Mouse (Mus musculus) gastrocnemius, postnatal 36 days (tissue): ENCODE results near the gene Crtc1. TPM values are rescaled to one million over a fixed set of nuclear protein-coding genes. Genes with fewer than 3 reads are reported as not detected.

Experiments used
- DNase-seq, 2 experiments: peaks; one replicate each; pipeline ENCODE4 v3.0.0; 2022
- intact Hi-C: fragments of 180-260 bp; cut with DNase I; formaldehyde crosslinking; loops from one replicate; pipeline ENCODE4 v1.15.1; 2025
- total RNA-seq, 2 experiments: library from RNA; stranded (reverse); gene quantifications; 2 replicates each; pipeline ENCODE4 v1.2.3; 2021

Crtc1 gene
- total RNA-seq, 2 experiments from 2014 or later, result 5.3 to 7.5 TPM

DNA sequence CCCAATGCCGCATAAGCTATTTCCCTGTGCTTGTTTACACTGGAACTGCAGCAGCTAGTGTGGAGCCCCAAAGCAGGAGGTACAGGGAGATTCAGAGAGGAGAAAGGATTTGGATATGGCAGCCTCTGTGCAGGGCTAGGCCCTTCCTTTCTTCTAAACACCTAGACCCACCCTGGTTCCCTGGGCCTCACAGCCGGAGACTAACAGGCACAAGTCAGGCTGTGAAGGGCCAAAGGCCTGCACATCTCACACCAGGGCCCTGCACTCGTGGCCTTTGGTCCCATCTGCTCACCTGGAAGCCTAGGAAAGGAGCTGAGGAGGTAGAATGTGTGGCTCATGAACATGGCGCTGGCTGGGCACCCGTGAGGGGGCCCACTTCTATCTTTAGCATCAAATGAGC lies 43.2 kb downstream of the Crtc1 start:
- DNase-seq, result no peak
- intact Hi-C loops, result loop anchor here (5.0 kb wide), 1 partner anchor 41 kb away; the partner anchor contains the start of gene Crtc1

DNA sequence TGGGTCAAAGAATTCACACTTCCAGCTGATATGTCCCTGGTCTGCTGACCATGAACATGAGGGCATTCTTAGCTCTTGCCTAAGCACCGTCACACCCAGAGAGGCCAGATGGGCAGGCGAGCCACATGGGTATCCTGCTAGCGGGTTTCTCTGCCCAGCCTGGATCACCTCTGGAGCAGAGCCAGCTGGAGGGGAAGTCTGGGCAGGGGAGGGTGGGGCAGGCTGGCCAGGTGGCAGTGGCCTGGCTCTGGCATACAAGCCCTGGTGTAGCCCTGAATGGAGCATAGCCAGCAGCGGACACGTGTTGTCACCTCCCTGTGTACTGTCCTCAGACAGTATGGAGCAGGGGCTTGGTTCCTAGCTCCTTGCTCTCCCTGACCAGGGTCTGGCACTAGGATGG lies 43.7 kb downstream of the Crtc1 start:
- intact Hi-C loops, result loop anchor here (5.0 kb wide), 1 partner anchor 42 kb away; the partner anchor contains the start of gene Crtc1

DNA sequence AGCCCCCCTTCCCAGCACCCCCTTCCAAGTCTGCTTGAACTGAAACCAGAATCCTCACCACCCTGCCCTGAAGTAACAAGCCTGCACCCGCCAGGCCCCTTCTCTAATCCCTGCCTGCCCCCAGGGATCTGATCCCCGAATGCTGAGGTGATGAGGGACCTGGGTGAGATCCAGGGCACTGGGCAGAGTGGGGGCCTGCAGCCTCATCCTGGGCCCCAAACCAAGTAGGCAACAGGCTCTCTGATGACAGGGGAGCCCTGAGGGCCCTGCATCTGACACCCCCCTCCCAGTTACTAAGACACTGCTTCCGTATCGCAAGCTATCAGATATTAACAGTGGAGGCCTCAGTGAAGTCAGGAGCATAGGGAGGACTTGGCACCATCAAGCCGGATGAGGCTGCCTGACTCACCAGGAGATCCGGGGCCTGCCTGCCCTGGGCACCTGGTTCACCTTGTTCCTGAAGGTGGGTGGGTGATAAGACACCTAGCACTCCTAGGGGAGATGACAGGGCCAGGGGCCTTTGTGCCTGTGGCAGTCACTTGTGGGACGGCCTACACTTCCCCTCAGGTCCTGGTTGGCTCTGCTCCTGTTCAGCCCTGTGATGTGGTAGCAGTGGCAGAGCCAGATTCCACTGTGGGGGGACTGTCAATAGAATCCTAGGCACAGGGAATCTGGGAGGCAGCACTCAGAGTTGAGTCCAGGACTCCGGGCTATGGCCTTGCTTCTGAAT lies 44.9 kb downstream of the Crtc1 start:
- intact Hi-C loops, result no loop called here
- no peak for DNase-seq

More for the DNA sequence above, 43.7 kb downstream of the Crtc1 start:
- peak in 1 of 2 experiments; percentile 64 for DNase-seq

GRCm38 (mm10) chr8:70393087-70393486 lies 46.3 kb downstream of the Crtc1 start:
- intact Hi-C loops, result no loop called here

GRCm38 (mm10) chr8:70389678-70390077 lies 49.7 kb downstream of the Crtc1 start:
- no peak for DNase-seq
- intact Hi-C loops, result no loop called here

More at GRCm38 (mm10) chr8:70393087-70393486, 46.3 kb downstream of the Crtc1 start:
- no peak for DNase-seq

DNA sequence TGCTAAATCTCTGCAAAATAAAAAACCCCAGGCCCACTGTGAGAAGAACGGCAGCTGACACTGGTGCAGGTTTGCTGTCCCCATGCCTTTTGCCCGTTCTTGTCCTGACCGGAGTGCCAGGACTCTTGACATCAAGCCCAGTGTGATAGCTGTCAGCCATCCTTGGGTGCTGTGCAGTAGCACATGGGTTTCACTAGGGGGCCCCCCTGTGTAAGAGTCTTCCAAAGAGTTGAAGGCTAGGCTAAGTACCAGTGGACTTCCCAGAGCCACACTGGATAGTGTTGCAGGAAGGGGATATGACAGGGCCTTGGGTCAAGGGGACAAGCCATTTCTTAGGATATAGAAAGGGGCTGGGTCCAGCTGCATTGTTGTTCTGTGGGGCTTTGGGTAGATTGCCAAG lies 56.1 kb downstream of the Crtc1 start:
- peak; percentile 71 to 78 for DNase-seq
- intact Hi-C loops, result loop anchor here (1.0 kb wide), 1 partner anchor 120 kb away; no protein-coding TSS in a partner anchor

GRCm38 (mm10) chr8:70380069-70380468 lies 59.3 kb downstream of the Crtc1 start:
- no peak for DNase-seq
- intact Hi-C loops, result no loop called here

DNA sequence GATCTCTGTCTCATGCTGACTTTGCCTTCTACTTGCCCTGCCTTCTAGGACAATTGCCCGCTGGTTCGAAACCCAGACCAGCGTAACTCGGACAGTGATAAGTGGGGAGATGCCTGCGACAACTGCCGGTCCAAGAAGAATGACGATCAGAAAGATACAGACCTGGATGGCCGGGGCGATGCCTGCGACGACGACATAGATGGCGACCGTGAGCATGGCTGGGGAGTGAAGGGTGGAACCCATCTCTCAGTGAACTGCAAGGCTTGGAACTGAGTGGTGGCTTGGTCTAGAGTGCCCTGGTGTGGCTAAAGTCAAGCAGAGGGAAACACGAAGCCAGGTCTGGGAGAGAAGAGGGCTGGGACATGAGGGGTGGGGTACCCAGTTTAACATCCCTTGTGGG lies 62.3 kb downstream of the Crtc1 start:
- intact Hi-C loops, result no loop called here
- DNase-seq, result no peak

- DNase-seq, result no peak
- intact Hi-C loops, result no loop called here
These were observed 63.1 kb downstream of the Crtc1 start for GRCm38 (mm10) chr8:70376275-70376741.

DNA sequence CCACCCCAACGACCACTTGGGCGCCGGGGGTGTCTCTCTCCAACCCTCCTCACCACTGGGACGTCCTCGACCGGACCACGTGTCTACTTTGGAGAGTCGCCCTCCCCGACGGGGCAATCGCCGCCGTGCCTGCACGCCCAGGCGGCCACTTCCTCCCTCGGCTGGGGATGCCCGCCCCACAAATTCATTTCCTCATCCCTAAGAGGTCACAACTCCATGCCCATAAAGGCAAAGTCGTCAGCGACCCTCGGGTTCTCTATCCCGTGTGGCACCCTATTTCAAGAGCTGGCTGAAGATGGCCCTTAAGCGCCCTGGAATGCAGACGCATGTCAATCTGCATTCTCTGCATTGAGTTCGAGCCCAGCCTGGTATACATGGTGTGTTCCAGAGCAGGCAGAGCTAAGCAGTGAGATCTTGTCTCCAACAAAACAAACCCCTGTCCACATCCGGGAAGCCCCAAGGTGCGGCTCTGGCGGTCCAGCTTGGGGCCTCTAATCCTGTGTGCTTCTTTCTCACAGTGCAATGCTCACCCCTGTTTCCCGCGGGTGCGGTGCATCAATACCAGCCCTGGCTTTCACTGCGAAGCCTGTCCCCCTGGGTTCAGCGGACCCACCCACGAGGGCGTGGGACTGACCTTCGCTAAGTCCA lies 64.0 kb downstream of the Crtc1 start:
- no peak for DNase-seq
- intact Hi-C loops, result no loop called here

DNA sequence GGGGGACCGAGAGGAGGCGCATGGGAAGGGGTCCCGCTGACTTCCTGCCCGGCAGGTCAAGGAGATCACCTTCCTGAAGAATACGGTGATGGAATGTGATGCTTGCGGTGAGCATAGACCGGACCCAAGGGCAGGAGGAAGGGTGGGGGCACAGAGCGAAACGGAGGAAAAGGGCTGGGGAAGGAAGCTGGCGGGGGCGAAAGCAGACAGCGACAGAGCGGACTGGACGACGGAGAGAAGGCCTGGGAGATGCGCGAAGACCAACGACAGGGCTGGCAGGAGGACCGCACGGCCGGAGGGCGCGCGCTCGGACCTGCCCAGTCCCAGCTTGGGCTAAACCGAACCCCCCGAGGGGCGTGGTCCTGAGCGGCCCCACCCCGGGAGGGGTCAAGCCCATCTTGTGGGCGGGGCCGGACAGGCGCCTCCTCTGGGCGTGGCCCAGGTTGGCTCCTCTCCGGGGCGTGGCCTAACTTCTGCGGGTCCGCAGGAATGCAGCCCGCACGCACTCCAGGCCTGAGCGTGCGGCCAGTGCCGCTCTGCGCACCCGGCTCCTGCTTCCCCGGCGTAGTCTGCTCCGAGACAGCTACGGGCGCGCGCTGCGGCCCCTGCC lies 65.0 kb downstream of the Crtc1 start:
- intact Hi-C loops, result no loop called here
- peak; percentile 70 to 77 for DNase-seq

DNA sequence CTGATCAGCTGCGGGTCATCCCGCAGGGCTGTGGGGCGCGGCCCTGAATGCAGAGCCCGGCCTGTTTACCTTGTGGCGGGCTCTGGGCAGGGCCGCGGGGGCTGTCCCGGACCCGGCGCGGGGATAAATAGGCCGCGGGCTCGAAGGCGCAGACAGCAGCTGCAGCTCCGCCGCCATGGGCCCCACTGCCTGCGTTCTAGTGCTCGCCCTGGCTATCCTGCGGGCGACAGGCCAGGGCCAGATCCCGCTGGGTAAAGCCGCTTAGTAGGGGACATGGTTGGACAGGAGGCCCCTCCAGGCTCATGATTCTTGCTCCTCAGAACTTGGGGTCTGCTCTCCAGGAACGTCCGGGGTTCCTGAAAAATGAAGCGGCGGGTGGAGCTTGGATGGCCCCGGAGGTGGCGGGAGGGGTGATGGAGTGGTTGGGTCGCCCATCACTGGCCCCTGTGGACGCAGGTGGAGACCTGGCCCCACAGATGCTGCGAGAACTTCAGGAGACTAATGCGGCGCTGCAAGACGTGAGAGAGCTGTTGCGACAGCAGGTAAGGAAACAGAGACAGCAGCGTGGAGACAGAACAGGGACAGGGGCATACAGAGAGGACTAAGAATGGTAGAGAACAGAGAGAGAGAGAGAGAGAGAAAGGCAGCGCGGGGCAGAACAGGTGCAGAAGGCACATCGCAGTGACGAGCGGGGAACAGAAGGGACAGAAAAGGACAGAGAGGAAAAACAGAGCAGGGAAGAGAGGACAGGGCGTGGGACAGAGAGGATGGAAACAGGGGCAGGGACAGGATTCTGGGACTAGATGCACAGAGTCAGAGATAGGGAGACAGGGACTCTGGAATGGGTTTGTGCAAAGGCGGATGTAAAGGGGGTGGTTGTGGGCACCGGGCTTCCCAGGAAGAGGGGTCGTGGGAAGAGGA lies 65.7 kb downstream of the Crtc1 start, which contains the start of gene Comp:
Gene Comp, plus strand, starts transcription at position 162 of the 921 bp plus-strand sequence.
- intact Hi-C loops, result no loop called here
- no peak for DNase-seq

DNA sequence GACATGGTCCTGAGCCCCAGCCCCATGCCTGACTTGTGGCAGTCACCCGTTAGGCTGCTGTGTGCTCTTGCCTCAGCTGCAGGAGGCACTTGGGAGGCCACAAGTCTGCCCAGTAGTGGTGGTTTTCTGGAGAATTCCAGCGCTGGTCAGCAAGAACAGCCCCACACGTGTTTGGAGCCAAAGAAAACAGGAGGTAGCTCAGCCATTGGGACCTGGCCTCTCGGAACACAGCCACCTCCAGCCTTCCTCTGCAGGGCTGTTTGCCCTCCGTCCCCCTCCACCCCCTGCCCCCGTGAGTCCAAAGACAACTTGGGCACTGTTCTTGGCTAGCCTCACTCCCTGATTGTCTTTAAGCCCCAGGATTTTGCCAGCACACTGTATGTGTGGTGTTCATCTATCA lies 67.4 kb downstream of the Crtc1 start:
- DNase-seq, result no peak
- intact Hi-C loops, result no loop called here

GRCm38 (mm10) chr8:70370476-70370875 lies 68.9 kb downstream of the Crtc1 start:
- DNase-seq, result no peak
- intact Hi-C loops, result no loop called here

DNA sequence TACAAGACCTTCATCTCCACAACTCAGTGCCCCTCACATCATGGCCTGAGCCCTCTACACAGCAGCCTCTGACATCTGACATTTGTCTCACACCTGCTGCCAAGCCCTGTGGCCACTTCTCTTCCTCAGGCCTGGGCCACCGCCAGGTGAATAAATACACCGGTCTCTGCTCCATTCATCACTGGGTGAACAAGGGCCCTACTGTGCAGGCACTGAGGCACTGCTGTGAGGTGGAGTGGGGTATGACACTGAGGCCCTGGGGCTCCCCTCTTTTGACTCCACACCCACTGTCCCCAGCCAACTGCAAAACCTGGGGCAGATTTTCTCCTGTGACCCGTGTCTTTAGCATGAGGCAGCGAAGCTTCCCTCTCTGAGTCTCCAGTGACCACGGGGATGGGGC lies 72.8 kb downstream of the Crtc1 start:
- DNase-seq, result no peak
- intact Hi-C loops, result no loop called here

GRCm38 (mm10) chr8:70364066-70364465 lies 75.3 kb downstream of the Crtc1 start:
- intact Hi-C loops, result no loop called here
- DNase-seq, result peak; percentile 46 to 49

- DNase-seq, result peak in 1 of 2 experiments; percentile 41
- intact Hi-C loops, result no loop called here
These were observed 77.8 kb downstream of the Crtc1 start for GRCm38 (mm10) chr8:70361484-70362032.

GRCm38 (mm10) chr8:70360769-70361168 lies 78.6 kb downstream of the Crtc1 start:
- intact Hi-C loops, result no loop called here
- DNase-seq, result no peak

DNA sequence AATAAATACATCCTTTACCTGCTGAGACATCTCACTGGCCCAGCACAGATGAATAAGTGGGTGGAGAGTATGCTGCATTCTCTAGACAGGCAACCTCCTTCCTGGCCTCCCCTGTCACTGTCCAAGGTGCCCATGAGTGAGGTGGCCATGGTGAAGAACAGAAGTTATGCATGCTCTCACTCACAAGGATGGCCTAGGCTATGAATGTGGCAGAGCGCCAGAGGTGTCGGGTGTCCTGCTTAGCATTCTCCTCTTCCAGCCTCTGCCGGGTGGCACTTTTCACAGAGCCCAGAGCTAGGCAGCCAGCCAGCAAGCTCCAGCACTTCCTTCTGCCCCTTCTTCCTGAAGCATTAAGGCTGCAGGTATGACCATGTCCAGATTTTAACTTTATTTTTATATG lies 80.0 kb downstream of the Crtc1 start:
- intact Hi-C loops, result no loop called here
- DNase-seq, result peak in 1 of 2 experiments; percentile 58

DNA sequence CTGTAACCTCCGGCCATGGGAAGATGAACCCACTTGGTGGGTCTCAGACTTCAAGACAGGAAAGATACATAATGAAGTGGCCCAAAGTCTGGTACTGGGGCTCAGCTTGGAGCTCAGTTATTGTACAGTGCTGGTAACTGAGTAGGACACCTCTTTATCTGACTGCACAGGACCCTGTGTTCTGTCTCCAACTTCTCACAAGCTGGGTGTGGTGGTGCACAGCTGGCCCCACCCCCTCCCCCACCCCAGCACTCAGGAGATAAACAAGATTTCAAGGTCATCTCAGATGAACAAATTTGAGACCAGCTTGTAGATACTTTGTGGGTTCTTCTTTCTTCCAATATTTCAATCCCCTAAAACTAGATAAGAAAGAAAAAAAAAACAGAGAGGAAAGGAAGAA lies 83.3 kb downstream of the Crtc1 start:
- intact Hi-C loops, result no loop called here

More for the DNA sequence above, 83.3 kb downstream of the Crtc1 start:
- no peak for DNase-seq
